Mouse (Mus musculus) liver, embryonic 14.5 days (tissue): ENCODE data around the gene Bloc1s6.

Experiments
- CTCF ChIP-seq: IDR thresholded peaks from 2 replicates; pipeline ENCODE4 v1.5.1; 2016; ENCODE audit warnings: antibody characterized with exemption, low read depth, control low read depth
- EP300 ChIP-seq: IDR thresholded peaks from 2 replicates; pipeline ENCODE4 v1.6.1; 2016; ENCODE audit warnings: antibody characterized with exemption, low read depth

GRCm38 (mm10) chr2:122739023-122739422 lies 720 bp downstream of the Bloc1s6 start:
- TF ChIP-seq CTCF, result no peak
- no peak for TF ChIP-seq EP300
